22 mouse cellular contexts compared by ENCODE assay signal in genomic region chr10:97028776-97029175, GRCm38 (mm10).
"Had no signal": no experiment of that assay in that cellular context is flagged by ENCODE, and none has a peak within 500 bp of the region (broad histone marks: within the 10 kb centered on the region; RNA-seq: fewer than 3 reads in every experiment).

No protein-coding gene starts in this region.

- H3K27ac ChIP-seq: kidney, postnatal 0 days; layer of hippocampus, adult 2 months; limb, embryonic 10.5 days; limb, embryonic 13.5 days; liver, embryonic 12.5 days; liver, embryonic 15.5 days; macrophage; neural tube, embryonic 12.5 days; neural tube, embryonic 15.5 days; stomach, postnatal 0 days had no signal

- H3K9me3 ChIP-seq: limb, embryonic 10.5 days; limb, embryonic 13.5 days; liver, embryonic 12.5 days; liver, embryonic 15.5 days; neural tube, embryonic 12.5 days; neural tube, embryonic 15.5 days had no signal

- H3K4me1 ChIP-seq: limb, embryonic 10.5 days; limb, embryonic 13.5 days; liver, embryonic 12.5 days; liver, embryonic 15.5 days; neural tube, embryonic 12.5 days; neural tube, embryonic 15.5 days had no signal

- DNase-seq: kidney, adult 2 months; kidney, postnatal 25 days; layer of hippocampus, adult 9-11 months; liver; lung, adult 18-20 months; lung, postnatal 14 days; right cerebral cortex, postnatal 14 days; right cerebral cortex, postnatal 4 days; thymus, adult 2 months; thymus, postnatal 14 days; thymus, postnatal 4 days had no signal

- H3K9ac ChIP-seq: limb, embryonic 13.5 days; liver, embryonic 12.5 days; liver, embryonic 15.5 days; neural tube, embryonic 12.5 days; neural tube, embryonic 15.5 days had no signal

- ATAC-seq: intestine, postnatal 0 days; liver, embryonic 12.5 days had no signal

- H3K4me3 ChIP-seq: layer of hippocampus, adult 2 months; limb, embryonic 10.5 days; limb, embryonic 13.5 days; liver, embryonic 12.5 days; liver, embryonic 15.5 days; neural tube, embryonic 12.5 days; neural tube, embryonic 15.5 days had no signal

- H3K36me3 ChIP-seq: limb, embryonic 10.5 days; limb, embryonic 13.5 days; liver, embryonic 12.5 days; liver, embryonic 15.5 days; neural tube, embryonic 12.5 days; neural tube, embryonic 15.5 days had no signal

- H3K27me3 ChIP-seq: limb, embryonic 13.5 days; liver, embryonic 12.5 days; liver, embryonic 15.5 days; neural tube, embryonic 12.5 days; neural tube, embryonic 15.5 days had no signal

- H3K4me2 ChIP-seq: limb, embryonic 13.5 days; liver, embryonic 12.5 days; liver, embryonic 15.5 days; neural tube, embryonic 12.5 days; neural tube, embryonic 15.5 days had no signal
